Mouse (Mus musculus): ENCODE measurements around the gene Sept10. TPM values are rescaled to one million over a fixed set of nuclear protein-coding genes. Genes with fewer than 3 reads are reported as not detected.

Sept10 gene
- polyA plus RNA-seq (2012; ENCODE audit: insufficient read depth, insufficient read length, missing spikeins), result 25.7 and 37.1 TPM in 2 replicates

DNA sequence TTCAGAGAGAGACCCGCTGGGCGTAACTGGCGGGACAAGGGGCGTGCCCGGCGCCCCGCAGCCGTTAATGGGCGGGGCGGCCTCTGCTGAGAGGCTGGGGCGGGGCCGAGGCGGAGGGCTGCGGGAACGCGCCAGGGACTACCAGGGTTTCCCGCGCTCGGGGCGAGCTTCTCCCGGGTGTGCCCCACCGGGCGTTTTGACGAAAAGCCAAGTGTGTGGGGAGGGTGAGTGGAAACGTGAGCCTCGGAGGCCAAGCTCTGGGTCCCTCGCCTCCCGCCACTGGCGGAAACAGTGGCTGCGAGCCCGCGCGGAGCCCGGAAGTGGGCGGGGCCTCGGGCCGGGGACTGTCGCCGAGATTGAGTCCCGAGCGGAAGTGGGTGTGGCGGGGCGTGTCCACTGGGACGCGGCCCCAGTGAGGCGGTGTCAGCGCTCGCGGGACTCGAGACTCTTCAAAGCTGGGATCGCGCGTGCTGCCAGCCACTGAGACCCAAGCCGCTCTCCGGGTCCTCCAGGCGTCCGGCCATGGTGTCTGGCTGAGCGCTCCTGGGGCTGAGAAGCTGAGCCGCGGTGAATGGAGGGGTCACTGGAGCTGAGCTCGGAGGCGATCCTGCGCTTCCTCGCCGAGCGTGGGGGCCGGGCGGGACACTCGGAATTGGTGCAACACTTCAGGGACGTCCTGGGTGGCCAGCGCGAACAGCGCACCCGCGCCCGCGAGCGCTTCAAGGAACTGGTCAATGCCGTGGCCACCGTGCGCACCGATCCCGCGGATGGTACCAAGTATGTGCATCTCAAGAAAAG is at the start of gene Sept10, which contains the start of gene Sowahc:
Sept10 (minus strand) TSS at position 375 of the 798 bp plus-strand sequence.
Sowahc (plus strand) TSS at position 481 of the 798 bp plus-strand sequence.
- Histone ChIP-seq H3K27ac (replicated peaks; ENCODE audit: low read depth, low read length) (peak within 1 kb of the TSS; percentile 97), H3K4me3 (ENCODE audit: insufficient read depth, low read depth, low read length) (peak within 1 kb of the TSS; percentile 95), H3K4me1 (ENCODE audit: control insufficient read depth, insufficient read depth, insufficient read length, low read length) (peaks cover 3% of the 10 kb centered on the region; the same call in 1 of the 2 replicates)

DNA sequence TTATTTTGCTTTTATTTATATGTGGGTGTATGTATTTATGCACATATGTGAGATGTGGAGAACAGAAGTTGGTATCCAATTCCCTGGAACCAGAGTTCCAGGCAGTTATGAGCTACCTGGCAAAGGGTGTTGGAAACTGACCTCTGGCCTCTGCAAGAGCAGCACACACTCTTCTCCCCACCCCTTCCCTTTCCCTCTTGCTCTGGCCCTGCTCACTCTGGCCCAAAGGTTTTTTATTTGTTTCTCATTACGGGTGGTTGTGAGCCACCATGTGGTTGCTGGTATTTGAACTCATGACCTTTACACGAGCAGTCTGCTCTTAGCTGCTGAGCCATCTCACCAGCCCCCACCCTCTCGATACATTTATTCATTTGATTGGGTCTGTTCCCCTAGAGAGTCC is 47.1 kb upstream of the Sept10 start:
- no peak overlapping the region for H3K27ac ChIP-seq (replicated peaks; ENCODE audit: low read depth, low read length)
- H3K4me3 ChIP-seq (ENCODE audit: insufficient read depth, low read depth, low read length), result no peak overlapping the region
- H3K4me1 ChIP-seq (ENCODE audit: control insufficient read depth, insufficient read depth, insufficient read length, low read length), result peaks cover 10% of the 10 kb centered on the region

DNA sequence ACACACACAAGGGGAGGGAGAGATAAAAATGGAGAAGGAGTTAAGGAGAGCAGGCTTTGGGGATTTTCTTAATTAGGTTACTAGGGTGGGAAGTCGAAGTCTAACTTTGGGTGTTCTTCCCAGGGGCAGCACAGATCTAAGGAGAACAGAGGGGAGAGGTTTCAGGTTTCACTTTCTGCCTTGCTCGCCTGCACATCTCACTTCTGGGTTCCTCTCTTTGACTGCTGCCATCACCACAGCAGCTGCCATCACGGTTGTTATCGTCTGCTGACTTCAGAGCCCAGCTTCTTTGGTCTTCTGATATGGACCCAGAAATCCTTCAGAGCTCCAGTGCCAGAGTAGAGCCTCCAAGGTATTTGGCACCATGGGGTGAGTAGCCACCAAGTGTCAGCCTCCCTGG is 46.5 kb upstream of the Sept10 start:
- Histone ChIP-seq H3K27ac (replicated peaks; ENCODE audit: low read depth, low read length) (no peak overlapping the region), H3K4me3 (ENCODE audit: insufficient read depth, low read depth, low read length) (no peak overlapping the region), H3K4me1 (ENCODE audit: control insufficient read depth, insufficient read depth, insufficient read length, low read length) (peaks cover 10% of the 10 kb centered on the region)

DNA sequence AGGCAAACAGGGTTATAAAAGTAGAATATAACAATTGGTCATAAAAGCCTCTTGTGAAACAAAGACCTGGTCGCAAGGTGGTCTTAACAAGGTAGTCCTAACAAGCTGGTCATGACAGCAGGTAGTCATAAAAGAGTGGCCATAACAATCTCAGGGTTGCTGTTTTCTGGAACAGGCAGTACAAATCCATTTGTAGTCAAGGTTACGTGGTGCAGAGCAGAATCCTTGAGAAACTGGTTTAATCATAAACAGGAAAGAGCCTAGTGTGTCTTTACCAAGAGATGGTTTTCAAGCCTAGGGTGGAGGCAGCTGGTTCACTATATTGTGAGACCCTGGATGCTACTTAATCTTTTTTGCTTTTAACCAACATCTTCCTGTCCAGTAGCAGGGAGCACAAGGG is 45.6 kb upstream of the Sept10 start:
- Histone ChIP-seq H3K27ac (replicated peaks; ENCODE audit: low read depth, low read length) (no peak overlapping the region), H3K4me1 (ENCODE audit: control insufficient read depth, insufficient read depth, insufficient read length, low read length) (peaks cover 13% of the 10 kb centered on the region), H3K4me3 (ENCODE audit: insufficient read depth, low read depth, low read length) (no peak overlapping the region)

DNA sequence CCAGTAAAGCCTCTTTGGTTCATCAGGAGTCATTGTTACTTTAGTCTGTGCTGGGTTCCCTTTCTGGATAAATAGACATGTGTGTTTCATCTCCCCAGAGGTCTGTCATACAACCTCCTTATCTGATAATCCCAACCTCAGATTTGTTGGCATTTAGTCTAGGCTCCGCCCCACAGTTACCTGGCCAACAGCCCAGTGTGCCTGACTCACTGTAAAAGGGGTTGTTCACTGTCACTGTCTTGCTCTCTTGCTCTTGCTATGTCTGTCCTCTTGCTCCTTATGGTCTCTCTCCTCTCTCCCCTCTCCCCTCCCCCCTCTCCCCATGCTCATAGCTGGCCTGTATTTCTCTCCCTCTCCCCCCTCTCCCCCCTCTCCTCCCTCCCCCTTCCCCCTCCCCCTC is 44.5 kb upstream of the Sept10 start:
- H3K4me1 ChIP-seq (ENCODE audit: control insufficient read depth, insufficient read depth, insufficient read length, low read length), result peaks cover 20% of the 10 kb centered on the region
- H3K27ac ChIP-seq (replicated peaks; ENCODE audit: low read depth, low read length), result peak overlapping the region; percentile 46
- no peak overlapping the region for H3K4me3 ChIP-seq (ENCODE audit: insufficient read depth, low read depth, low read length)

DNA sequence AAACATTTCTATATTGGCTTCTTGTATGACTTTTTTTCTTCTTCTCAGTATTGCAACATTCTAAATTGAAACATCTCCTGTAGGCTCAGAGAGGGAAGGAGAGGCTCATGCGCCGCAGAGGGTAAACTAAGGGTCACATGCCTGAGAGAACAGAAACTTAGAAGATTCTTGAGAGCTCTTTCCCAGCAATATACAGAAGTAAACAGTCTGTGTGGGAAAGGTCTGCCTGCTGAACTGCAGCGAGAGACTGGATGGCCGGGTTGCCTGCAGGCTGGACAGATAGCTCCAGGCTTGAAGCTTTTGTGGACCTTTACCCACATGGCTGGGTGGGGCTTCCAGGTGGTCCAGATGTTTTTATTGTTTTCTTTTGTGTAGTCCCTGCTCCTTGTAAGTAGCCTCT is 44.0 kb upstream of the Sept10 start:
- peaks cover 20% of the 10 kb centered on the region for H3K4me1 ChIP-seq (ENCODE audit: control insufficient read depth, insufficient read depth, insufficient read length, low read length)
- H3K27ac ChIP-seq (replicated peaks; ENCODE audit: low read depth, low read length), result peak overlapping the region; percentile 46
- H3K4me3 ChIP-seq (ENCODE audit: insufficient read depth, low read depth, low read length), result no peak overlapping the region

DNA sequence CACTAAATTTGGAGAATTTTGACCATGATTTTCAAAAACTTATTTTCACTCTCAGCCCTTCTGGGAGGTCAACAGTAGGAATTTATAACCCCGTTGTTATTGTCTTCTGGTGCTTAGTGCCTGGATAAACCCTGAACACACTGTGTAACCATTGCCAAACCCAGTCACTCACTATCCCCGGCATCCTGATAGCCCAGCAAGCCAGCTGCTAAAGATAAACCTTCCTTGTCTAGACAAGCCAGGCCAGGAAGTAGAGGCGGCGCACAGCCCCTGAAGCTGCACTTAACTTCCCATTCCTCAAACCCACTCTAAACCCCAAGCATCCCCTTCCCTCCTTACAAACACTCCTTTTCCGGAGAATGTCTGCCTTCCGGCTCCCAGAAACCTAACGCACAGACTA is 43.4 kb upstream of the Sept10 start:
- H3K4me3 ChIP-seq (ENCODE audit: insufficient read depth, low read depth, low read length), result no peak overlapping the region
- H3K27ac ChIP-seq (replicated peaks; ENCODE audit: low read depth, low read length), result peak overlapping the region; percentile 51; the same call in 1 of the 2 replicates
- peaks cover 20% of the 10 kb centered on the region for H3K4me1 ChIP-seq (ENCODE audit: control insufficient read depth, insufficient read depth, insufficient read length, low read length)

DNA sequence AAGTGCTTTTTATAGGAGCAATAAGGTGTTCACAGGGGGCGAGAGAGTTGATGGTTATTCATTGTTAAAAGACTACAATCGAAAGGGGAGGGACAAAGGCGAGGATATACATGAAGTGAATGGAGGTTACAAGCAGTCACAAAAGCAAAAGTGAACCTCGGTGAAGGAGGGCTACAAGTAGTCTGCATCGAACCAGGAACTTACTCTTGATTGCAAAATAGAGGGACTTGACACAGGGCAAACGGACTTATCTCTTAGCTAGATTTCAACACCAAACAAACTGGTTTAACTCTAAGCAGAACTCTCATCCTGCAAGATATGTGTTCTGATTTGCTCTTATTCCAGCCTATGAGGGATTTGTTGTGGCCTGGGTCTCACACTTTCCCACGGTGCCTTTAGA is 41.3 kb upstream of the Sept10 start:
- Histone ChIP-seq H3K4me3 (ENCODE audit: insufficient read depth, low read depth, low read length) (no peak overlapping the region), H3K27ac (replicated peaks; ENCODE audit: low read depth, low read length) (no peak overlapping the region), H3K4me1 (ENCODE audit: control insufficient read depth, insufficient read depth, insufficient read length, low read length) (peaks cover 20% of the 10 kb centered on the region)

DNA sequence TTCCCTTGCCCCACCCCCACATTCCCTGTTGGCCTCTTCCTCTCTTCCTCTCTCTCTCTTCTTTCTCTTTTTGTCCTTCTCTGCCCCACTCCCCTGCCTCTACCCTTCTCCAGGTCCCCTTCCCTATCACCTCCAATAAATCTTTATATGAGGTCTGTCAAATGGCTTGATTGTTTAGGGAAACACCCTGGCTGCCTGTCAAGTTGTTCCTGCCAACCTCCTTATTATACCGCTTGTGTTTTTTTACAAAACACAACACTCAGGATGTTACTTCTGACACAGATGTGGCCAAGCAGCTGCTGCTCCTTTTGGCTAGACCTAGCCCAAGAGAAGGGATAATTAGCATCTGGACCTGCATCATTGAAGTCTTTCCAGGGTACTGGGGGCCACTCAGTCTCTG is 40.4 kb upstream of the Sept10 start:
- Histone ChIP-seq H3K27ac (replicated peaks; ENCODE audit: low read depth, low read length) (0 out of 2 replicates have a peak overlapping the region, but pooled peaks have one; percentile 14), H3K4me1 (ENCODE audit: control insufficient read depth, insufficient read depth, insufficient read length, low read length) (peaks cover 20% of the 10 kb centered on the region), H3K4me3 (ENCODE audit: insufficient read depth, low read depth, low read length) (no peak overlapping the region)

DNA sequence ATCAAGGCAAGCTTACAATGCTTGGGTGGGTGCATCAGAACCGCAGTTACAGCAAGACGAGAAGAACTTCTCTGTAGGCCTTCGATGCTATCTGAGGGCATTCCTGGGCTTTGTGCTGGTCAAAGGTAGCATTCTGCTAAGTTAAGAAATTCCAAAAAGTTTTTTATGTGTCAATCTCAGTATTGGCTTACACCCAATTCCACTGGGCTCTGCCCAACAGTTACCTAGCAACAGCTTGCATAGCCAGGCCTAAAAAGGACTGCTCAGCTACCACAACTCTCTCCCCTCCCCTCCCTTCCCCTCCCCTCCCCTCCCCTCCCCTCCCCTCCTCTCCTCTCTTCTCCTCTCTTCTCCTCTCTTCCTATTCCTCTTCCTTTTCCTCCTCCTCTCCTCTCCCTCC is 40.0 kb upstream of the Sept10 start:
- H3K4me3 ChIP-seq (ENCODE audit: insufficient read depth, low read depth, low read length), result no peak overlapping the region
- H3K27ac ChIP-seq (replicated peaks; ENCODE audit: low read depth, low read length), result no peak overlapping the region
- H3K4me1 ChIP-seq (ENCODE audit: control insufficient read depth, insufficient read depth, insufficient read length, low read length), result peaks cover 20% of the 10 kb centered on the region

DNA sequence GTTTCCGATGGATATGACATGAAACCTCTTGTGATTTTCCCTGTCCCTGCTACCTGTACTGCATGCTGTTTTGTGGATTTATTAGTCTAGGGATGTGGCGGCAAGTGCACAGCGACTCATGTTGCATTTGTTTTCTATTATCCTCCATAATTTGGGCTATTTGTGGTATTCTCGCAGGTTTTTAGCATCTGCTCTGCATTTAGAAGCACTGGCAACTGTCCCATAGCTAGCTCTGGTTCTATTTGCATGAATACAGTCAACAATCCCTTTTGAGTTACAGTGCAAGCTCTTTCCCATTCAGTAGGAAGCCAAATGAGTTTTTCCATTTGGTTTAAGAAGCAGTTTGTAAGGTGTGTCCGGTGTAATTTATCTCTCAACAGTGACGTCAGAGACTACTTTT is 37.9 kb upstream of the Sept10 start:
- H3K27ac ChIP-seq (replicated peaks; ENCODE audit: low read depth, low read length), result no peak overlapping the region
- peaks cover 12% of the 10 kb centered on the region for H3K4me1 ChIP-seq (ENCODE audit: control insufficient read depth, insufficient read depth, insufficient read length, low read length)
- no peak overlapping the region for H3K4me3 ChIP-seq (ENCODE audit: insufficient read depth, low read depth, low read length)

DNA sequence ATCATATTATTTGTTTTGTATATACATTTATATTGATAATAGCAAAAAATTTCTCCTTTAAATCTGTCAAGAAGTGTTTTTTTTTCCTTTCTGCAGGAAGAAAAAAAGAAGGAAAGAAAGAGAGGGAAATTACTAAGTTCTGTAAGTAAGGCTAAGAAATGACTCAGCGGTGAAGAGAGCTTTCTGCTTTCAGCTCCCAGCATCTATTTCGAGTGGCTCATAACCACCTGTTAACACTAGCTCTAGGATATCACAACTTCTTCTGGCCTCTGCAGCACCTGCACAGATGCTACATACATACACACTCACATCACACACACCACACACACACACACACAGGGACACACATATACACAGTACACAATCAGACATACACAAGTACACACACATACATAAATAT is 34.9 kb upstream of the Sept10 start:
- peaks cover 10% of the 10 kb centered on the region; the same call in 1 of the 2 replicates for H3K4me1 ChIP-seq (ENCODE audit: control insufficient read depth, insufficient read depth, insufficient read length, low read length)
- no peak overlapping the region for H3K27ac ChIP-seq (replicated peaks; ENCODE audit: low read depth, low read length)
- no peak overlapping the region for H3K4me3 ChIP-seq (ENCODE audit: insufficient read depth, low read depth, low read length)

DNA sequence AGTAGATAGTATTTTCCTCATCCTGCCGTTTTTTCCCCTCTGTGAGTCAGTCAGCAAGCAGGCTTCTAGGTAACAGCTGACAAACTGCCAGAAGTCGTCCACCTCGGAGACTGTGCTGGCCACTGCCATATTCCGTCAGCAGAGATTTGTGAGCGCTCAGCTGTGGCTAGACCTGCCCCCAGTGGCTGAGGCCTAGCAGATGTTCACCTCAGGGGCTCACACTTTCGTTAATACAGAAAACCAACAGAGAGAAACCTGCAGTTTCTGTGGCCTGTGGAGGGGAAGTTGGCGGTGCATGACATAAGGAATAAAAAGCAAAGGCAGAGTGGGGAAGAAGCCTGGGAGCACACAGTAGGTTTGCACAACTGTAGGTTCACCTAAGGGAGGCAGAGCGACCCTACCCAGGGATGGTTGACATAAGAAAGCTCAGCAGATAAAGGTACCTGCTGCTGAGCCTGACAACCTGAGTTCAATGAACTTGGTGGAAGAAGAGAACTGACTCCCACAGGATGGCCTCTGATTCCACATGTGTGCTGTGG is 32.0 kb upstream of the Sept10 start:
- peaks cover 10% of the 10 kb centered on the region; the same call in 1 of the 2 replicates for H3K4me1 ChIP-seq (ENCODE audit: control insufficient read depth, insufficient read depth, insufficient read length, low read length)
- no peak overlapping the region for H3K4me3 ChIP-seq (ENCODE audit: insufficient read depth, low read depth, low read length)
- H3K27ac ChIP-seq (replicated peaks; ENCODE audit: low read depth, low read length), result no peak overlapping the region

DNA sequence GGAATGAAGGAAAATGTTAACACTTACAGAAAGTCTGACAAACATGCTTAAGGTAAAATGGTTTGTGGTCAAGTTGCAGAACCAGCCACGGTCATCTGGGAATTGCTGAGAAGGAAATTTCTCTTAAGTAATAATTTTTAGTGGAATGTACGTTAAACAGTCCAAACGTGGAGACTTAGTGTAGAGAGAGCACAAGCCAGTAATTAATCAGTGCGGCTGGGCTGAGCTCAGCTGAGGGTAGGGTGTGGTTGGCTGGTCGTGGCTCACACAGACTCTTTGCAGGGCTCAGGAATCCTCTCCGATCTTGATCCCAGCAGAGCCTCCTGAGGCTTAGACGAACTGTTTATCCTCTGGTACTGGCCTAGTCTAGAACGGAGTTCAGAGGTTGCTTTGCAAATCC is 30.7 kb upstream of the Sept10 start:
- peaks cover 10% of the 10 kb centered on the region; the same call in 1 of the 2 replicates for H3K4me1 ChIP-seq (ENCODE audit: control insufficient read depth, insufficient read depth, insufficient read length, low read length)
- H3K27ac ChIP-seq (replicated peaks; ENCODE audit: low read depth, low read length), result no peak overlapping the region
- H3K4me3 ChIP-seq (ENCODE audit: insufficient read depth, low read depth, low read length), result no peak overlapping the region

DNA sequence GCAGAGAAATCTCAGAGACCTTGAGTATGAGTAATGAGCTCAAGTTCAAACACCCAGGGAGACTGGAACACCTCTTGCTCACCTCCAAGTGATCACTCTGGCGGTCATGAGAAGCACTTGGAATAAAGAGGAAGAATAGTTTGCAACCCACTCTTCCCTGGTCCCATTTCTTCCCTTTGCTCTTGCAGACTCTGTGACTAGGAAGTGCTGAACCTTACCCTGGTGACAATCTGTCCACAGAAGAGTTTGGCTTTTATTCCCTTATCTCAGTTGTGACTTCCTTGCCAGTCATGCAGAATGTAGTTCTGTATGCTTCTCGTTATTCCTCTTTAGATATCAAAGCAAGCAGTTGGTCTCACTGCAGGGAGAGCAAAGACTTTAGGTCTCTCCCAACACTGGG is 30.3 kb upstream of the Sept10 start:
- no peak overlapping the region for H3K27ac ChIP-seq (replicated peaks; ENCODE audit: low read depth, low read length)
- H3K4me1 ChIP-seq (ENCODE audit: control insufficient read depth, insufficient read depth, insufficient read length, low read length), result peaks cover 10% of the 10 kb centered on the region; the same call in 1 of the 2 replicates
- no peak overlapping the region for H3K4me3 ChIP-seq (ENCODE audit: insufficient read depth, low read depth, low read length)

DNA sequence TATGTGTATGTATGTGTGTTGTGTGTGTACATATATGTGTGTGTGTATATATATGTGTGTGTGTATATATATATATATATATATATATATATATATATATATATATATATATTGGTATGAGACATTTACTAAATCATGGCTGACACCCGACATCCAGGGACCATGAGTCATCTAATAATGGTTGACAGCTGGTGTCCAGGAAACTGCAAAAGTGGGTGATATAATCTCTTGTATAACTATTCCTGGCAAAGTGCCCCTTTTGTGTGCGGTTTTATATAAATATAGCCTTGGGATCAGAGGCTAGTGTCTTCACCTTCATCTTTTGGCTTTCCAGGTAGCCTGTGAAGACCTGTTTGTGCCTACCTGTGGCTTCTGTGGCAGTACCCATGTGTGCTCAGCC is 29.0 kb upstream of the Sept10 start:
- no peak overlapping the region for H3K27ac ChIP-seq (replicated peaks; ENCODE audit: low read depth, low read length)
- no peak overlapping the region for H3K4me3 ChIP-seq (ENCODE audit: insufficient read depth, low read depth, low read length)
- peaks cover 10% of the 10 kb centered on the region; the same call in 1 of the 2 replicates for H3K4me1 ChIP-seq (ENCODE audit: control insufficient read depth, insufficient read depth, insufficient read length, low read length)

All from brown adipose tissue, adult 24 weeks (tissue).